Mouse (Mus musculus) cerebellum, adult 2 months (tissue): ENCODE data around the gene Snap91. TPM values are rescaled to one million over a fixed set of nuclear protein-coding genes. Genes with fewer than 3 reads are reported as not detected.

Experiments
- DNase-seq, 2 experiments: peaks; one replicate each; pipeline ENCODE4 v3.0.0; 2021
- H3K27ac ChIP-seq: fragments of 200-500 bp; 2 replicates; pipeline ENCODE4 v1.5.1; 2012; ENCODE audit warnings: low read length, control low read depth, inconsistent platforms; ENCODE audit not compliant: insufficient read depth
- H3K27me3 ChIP-seq: fragments of 200-500 bp; 2 replicates; pipeline ENCODE4 v1.6.1; 2012; ENCODE audit warnings: inconsistent platforms, mild to moderate bottlenecking, low read length, moderate library complexity; ENCODE audit not compliant: control insufficient read depth, insufficient read depth
- H3K4me1 ChIP-seq: fragments of 200-500 bp; 2 replicates; pipeline ENCODE4 v1.6.1; 2011; ENCODE audit warnings: low read length; ENCODE audit not compliant: control insufficient read depth, insufficient read depth
- H3K4me3 ChIP-seq: fragments of 200-500 bp; replicated peaks from 2 replicates; pipeline ENCODE3; 2011; ENCODE audit warnings: mild to moderate bottlenecking, low read depth, low read length, control low read depth; ENCODE audit not compliant: insufficient read depth
- CTCF ChIP-seq: fragments of 200-500 bp; IDR thresholded peaks from 2 replicates; pipeline ENCODE4 v1.5.1; 2011; ENCODE audit warnings: low read depth, mild to moderate bottlenecking, control low read depth, low read length, moderate library complexity, borderline replicate concordance; ENCODE audit not compliant: insufficient read depth
- POLR2A ChIP-seq: fragments of 200-500 bp; IDR thresholded peaks from 2 replicates; pipeline ENCODE4 v1.6.1; 2011; ENCODE audit warnings: low read length, control low read depth, borderline replicate concordance; ENCODE audit not compliant: insufficient read depth
- WGBS: fragments of 180-500 bp; shearing (Covaris S2); methylation state at CpG from one replicate; pipeline ENCODE4 v1.1.7; 2018; 5-methylcytosine and 5-hydroxymethylcytosine counted together
- polyA plus RNA-seq: library from polyadenylated mRNA; depleted of rRNA; stranded (reverse); fragments of >200 nt; gene quantifications from 2 replicates; pipeline ENCODE4 v1.2.3, GENCODE M21; 2012

Gene Snap91
- polyA plus RNA-seq, 1 experiment = 234 TPM

GRCm38 (mm10) chr9:86738067-86738466, 142.4 kb downstream of the Snap91 start:
- TF ChIP-seq CTCF (no peak), POLR2A (no peak)
- 98% methylated on average over 1 of the region's 1 CpGs for WGBS

GRCm38 (mm10) chr9:86736991-86737390, 143.5 kb downstream of the Snap91 start:
- no peak for TF ChIP-seq CTCF
- no peak for TF ChIP-seq POLR2A
- 95% methylated on average over 4 of the region's 4 CpGs for WGBS
- H3K4me3 ChIP-seq = no peak overlapping the region
- H3K27ac ChIP-seq = no peak overlapping the region
- no peak for DNase-seq
- H3K27me3 ChIP-seq = no peaks in the 10 kb centered on the region
- no peaks in the 10 kb centered on the region for H3K4me1 ChIP-seq

More at GRCm38 (mm10) chr9:86738067-86738466, 142.4 kb downstream of the Snap91 start:
- no peak overlapping the region for H3K27ac ChIP-seq
- no peak overlapping the region for H3K4me3 ChIP-seq
- no peaks in the 10 kb centered on the region for H3K27me3 ChIP-seq
- no peaks in the 10 kb centered on the region for H3K4me1 ChIP-seq
- DNase-seq = no peak

- Histone ChIP-seq H3K4me1 (no peaks in the 10 kb centered on the region), H3K27me3 (no peaks in the 10 kb centered on the region), H3K4me3 (no peak overlapping the region), H3K27ac (no peak overlapping the region)
- WGBS = 68% methylated on average over 9 of the region's 9 CpGs
- DNase-seq = no peak
- TF ChIP-seq CTCF (no peak), POLR2A (no peak)
Observed at GRCm38 (mm10) chr9:86734795-86735194, 145.7 kb downstream of the Snap91 start.

- Histone ChIP-seq H3K27me3 (no peaks in the 10 kb centered on the region), H3K27ac (no peak overlapping the region), H3K4me1 (no peaks in the 10 kb centered on the region), H3K4me3 (no peak overlapping the region)
- no peak for DNase-seq
- TF ChIP-seq POLR2A (no peak), CTCF (no peak)
Observed at GRCm38 (mm10) chr9:86734357-86734756, 146.1 kb downstream of the Snap91 start.

GRCm38 (mm10) chr9:86729811-86730210, 150.6 kb downstream of the Snap91 start:
- 93% methylated on average over 3 of the region's 3 CpGs for WGBS
- no peak for DNase-seq
- H3K27ac ChIP-seq = no peak overlapping the region
- H3K4me1 ChIP-seq = no peaks in the 10 kb centered on the region
- TF ChIP-seq POLR2A (no peak), CTCF (no peak)
- H3K27me3 ChIP-seq = no peaks in the 10 kb centered on the region
- no peak overlapping the region for H3K4me3 ChIP-seq

- no peaks in the 10 kb centered on the region for H3K4me1 ChIP-seq
- no peak for TF ChIP-seq CTCF
- no peak for TF ChIP-seq POLR2A
- WGBS = 53% methylated on average over 1 of the region's 1 CpGs
- no peak overlapping the region for H3K4me3 ChIP-seq
- no peak overlapping the region for H3K27ac ChIP-seq
- H3K27me3 ChIP-seq = no peaks in the 10 kb centered on the region
- DNase-seq = no peak
Observed at GRCm38 (mm10) chr9:86729084-86729483, 151.4 kb downstream of the Snap91 start.

GRCm38 (mm10) chr9:86728214-86728814, 152.1 kb downstream of the Snap91 start:
- TF ChIP-seq CTCF = no peak
- TF ChIP-seq POLR2A = no peak
- Histone ChIP-seq H3K27me3 (no peaks in the 10 kb centered on the region), H3K4me3 (no peak overlapping the region), H3K27ac (no peak overlapping the region), H3K4me1 (no peaks in the 10 kb centered on the region)
- DNase-seq = no peak
- 93% methylated on average over 10 of the region's 10 CpGs for WGBS

- TF ChIP-seq CTCF (no peak), POLR2A (no peak)
- DNase-seq = no peak
- no peak overlapping the region for H3K4me3 ChIP-seq
- WGBS = 84% methylated on average over 5 of the region's 5 CpGs
- no peak overlapping the region for H3K27ac ChIP-seq
- no peaks in the 10 kb centered on the region for H3K4me1 ChIP-seq
- H3K27me3 ChIP-seq = no peaks in the 10 kb centered on the region
Observed at GRCm38 (mm10) chr9:86726381-86726720, 154.1 kb downstream of the Snap91 start.
